Mouse (Mus musculus): ENCODE measurements around the gene Msn. TPM values are rescaled to one million over a fixed set of nuclear protein-coding genes. Genes with fewer than 3 reads are reported as not detected.
"Not testable (repeated sequence)": the region's sequence is repeated elsewhere in the genome, so short reads cannot be mapped to it uniquely, and the experiment has no call there.

Gene Msn
- total RNA-seq, 4 experiments from 2014 or later, result 20.7 to 56.0 (median 33.5) TPM

- DNase-seq (ENCODE audit: low spot score in 2 of 2), result no peak
Observed at GRCm38 (mm10) chrX:96139262-96139661, 43.4 kb downstream of the Msn start.

- DNase-seq (ENCODE audit: low spot score in 2 of 2), result no peak
Observed at GRCm38 (mm10) chrX:96144960-96145488, 49.2 kb downstream of the Msn start.

GRCm38 (mm10) chrX:96148217-96148616, 52.4 kb downstream of the Msn start:
- DNase-seq (ENCODE audit: low spot score in 2 of 2), result no peak

GRCm38 (mm10) chrX:96153362-96153761, 57.5 kb downstream of the Msn start:
- no peak for DNase-seq (ENCODE audit: low spot score in 2 of 2)

- DNase-seq (ENCODE audit: low spot score in 2 of 2), result no peak
Observed at GRCm38 (mm10) chrX:96157936-96158335, 62.1 kb downstream of the Msn start.

GRCm38 (mm10) chrX:96162571-96162970, 66.7 kb downstream of the Msn start:
- DNase-seq (ENCODE audit: low spot score in 2 of 2), result no peak

GRCm38 (mm10) chrX:96171645-96172388, 76.0 kb downstream of the Msn start:
- peak; percentile 22 to 38 for DNase-seq (ENCODE audit: low spot score in 2 of 2)

- DNase-seq (ENCODE audit: low spot score in 2 of 2), result peak in 1 of 2 experiments; percentile 13
Observed at GRCm38 (mm10) chrX:96178437-96178836, 82.6 kb downstream of the Msn start.

GRCm38 (mm10) chrX:96184100-96184732, 88.4 kb downstream of the Msn start:
- DNase-seq (ENCODE audit: low spot score in 2 of 2), result no peak

GRCm38 (mm10) chrX:96205143-96205542, 109.3 kb downstream of the Msn start:
- not testable (repeated sequence) for DNase-seq (ENCODE audit: low spot score in 2 of 2)

- no peak for DNase-seq (ENCODE audit: low spot score in 2 of 2)
Observed at GRCm38 (mm10) chrX:96206872-96207271, 111.0 kb downstream of the Msn start.

- DNase-seq (ENCODE audit: low spot score in 2 of 2), result no peak
Observed at GRCm38 (mm10) chrX:96218088-96218487, 122.2 kb downstream of the Msn start.

Other genes starting within 250 kb of the Msn start
- gene Las1l, start 139.1 kb upstream of the Msn start, total RNA-seq (2022), result 10 to 100 TPM; 55.9 to 64.0 (median 56.6) TPM
- gene Vsig4, start 197.4 kb downstream of the Msn start, total RNA-seq (2022), result not detected

Data from layer of hippocampus, adult 8-10 months (tissue).